Mouse (Mus musculus) myocyte (in vitro differentiated cells): ENCODE measurements around the gene Vdr.

Experiments used
- MAX ChIP-seq: IDR thresholded peaks from one replicate; pipeline ENCODE4 v1.6.1; 2011; ENCODE audit warnings: low read depth, mild to moderate bottlenecking, control low read depth
- POLR2A ChIP-seq: IDR thresholded peaks from one replicate; pipeline ENCODE4 v1.6.1; 2011; ENCODE audit warnings: low read depth, mild to moderate bottlenecking, control low read depth, moderate library complexity; ENCODE audit not compliant: insufficient read length
- USF1 ChIP-seq: IDR thresholded peaks from one replicate; pipeline ENCODE4 v1.6.1; 2011; ENCODE audit warnings: low read depth, mild to moderate bottlenecking, control low read depth, moderate library complexity

DNA sequence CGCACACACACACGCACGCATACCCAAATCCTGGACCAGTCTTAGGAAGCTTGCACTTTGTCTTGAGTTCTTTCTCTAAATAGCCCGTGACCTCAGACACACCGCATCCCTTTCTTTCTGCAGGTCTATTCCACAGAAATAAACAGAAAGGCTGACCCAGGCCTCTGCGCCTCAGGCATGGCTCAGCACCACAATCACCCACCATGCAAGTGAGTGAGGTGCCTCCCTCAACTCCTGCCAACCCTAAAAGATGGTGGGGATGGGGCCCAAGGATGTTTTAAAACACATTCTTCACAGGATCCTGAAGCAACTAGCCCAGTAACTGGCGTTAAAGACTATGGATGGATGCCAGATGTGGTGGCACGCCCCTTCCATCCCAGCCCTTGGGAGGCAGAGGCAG, 83.0 kb downstream of the Vdr start:
- TF ChIP-seq MAX (no peak), POLR2A (no peak), USF1 (no peak)
